Mouse (Mus musculus) heart, adult 18-20 months (tissue): ENCODE measurements around the gene Med27. TPM values are rescaled to one million over a fixed set of nuclear protein-coding genes. Genes with fewer than 3 reads are reported as not detected.

Experiments
- DNase-seq, 2 experiments: peaks; one replicate each; pipeline ENCODE4 v3.0.0; 2021 to 2022; ENCODE audit warnings: mixed read lengths in 1 of 2
- long read RNA-seq, 2 experiments: library from polyadenylated mRNA; stranded (forward); transcript quantifications; one replicate each; pipeline ENCODE4 v2.0.0; 2021
- total RNA-seq, 2 experiments: library from RNA; stranded (reverse); gene quantifications; 2 replicates each; pipeline ENCODE4 v1.2.3; 2021

Med27 gene
- total RNA-seq = 10 to 100 TPM; 15.0 to 15.3 TPM
- long read RNA-seq, experiment 1, transcript Med27-201 (8 exons, 1,254 nt) = major isoform, 9 of 13 reads
- long read RNA-seq, experiment 1, partial matches to known transcripts = 1 of 13 reads
- long read RNA-seq, experiment 1, other reads (novel, unspliced or antisense) = 2 of 13 reads
- long read RNA-seq, experiment 2, transcript Med27-201 (8 exons, 1,254 nt) = major isoform, 5 of 5 reads
- long read RNA-seq, experiment 2, partial matches to known transcripts = 0 of 5 reads
- long read RNA-seq, experiment 2, other reads (novel, unspliced or antisense) = 0 of 5 reads

- peak; percentile 97 to 99 for DNase-seq
These were observed at the start of gene Med27 for GRCm38 (mm10) chr2:29346629-29347271. Gene Med27, plus strand, starts transcription at chr2:29346819.

GRCm38 (mm10) chr2:29309966-29310365 is 36.7 kb upstream of the Med27 start:
- DNase-seq = peak in 1 of 2 experiments; percentile 29

- no peak for DNase-seq
These were observed 34.6 kb upstream of the Med27 start for GRCm38 (mm10) chr2:29312058-29312457.

GRCm38 (mm10) chr2:29317906-29318470 is 28.6 kb upstream of the Med27 start:
- no peak for DNase-seq

- no peak for DNase-seq
These were observed 28.0 kb upstream of the Med27 start for GRCm38 (mm10) chr2:29318596-29318995.

- DNase-seq = no peak
These were observed 26.3 kb upstream of the Med27 start for GRCm38 (mm10) chr2:29320229-29320751.

GRCm38 (mm10) chr2:29320780-29321179 is 25.8 kb upstream of the Med27 start:
- no peak for DNase-seq

GRCm38 (mm10) chr2:29324456-29324855 is 22.2 kb upstream of the Med27 start:
- no peak for DNase-seq

GRCm38 (mm10) chr2:29330471-29330870 is 16.1 kb upstream of the Med27 start:
- DNase-seq = no peak

- no peak for DNase-seq
These were observed 8.2 kb upstream of the Med27 start for GRCm38 (mm10) chr2:29338396-29338795.

- DNase-seq = peak; percentile 35 to 54
These were observed 12.2 kb downstream of the Med27 start for GRCm38 (mm10) chr2:29358696-29359375.

- DNase-seq = no peak
These were observed 14.3 kb downstream of the Med27 start for GRCm38 (mm10) chr2:29360956-29361355.

- DNase-seq = peak in 1 of 2 experiments; percentile 10
These were observed 18.5 kb downstream of the Med27 start for GRCm38 (mm10) chr2:29365000-29365695.

- DNase-seq = no peak
These were observed 22.1 kb downstream of the Med27 start for GRCm38 (mm10) chr2:29368730-29369129.

- no peak for DNase-seq
These were observed 25.6 kb downstream of the Med27 start for GRCm38 (mm10) chr2:29372176-29372575.

- no peak for DNase-seq
These were observed 35.1 kb downstream of the Med27 start for GRCm38 (mm10) chr2:29381683-29382082.

- DNase-seq = no peak
These were observed 36.0 kb downstream of the Med27 start for GRCm38 (mm10) chr2:29382583-29382982.

GRCm38 (mm10) chr2:29383133-29383532 is 36.5 kb downstream of the Med27 start:
- DNase-seq = no peak

- DNase-seq = no peak
These were observed 38.8 kb downstream of the Med27 start for GRCm38 (mm10) chr2:29385405-29385804.

- DNase-seq = no peak
These were observed 40.6 kb downstream of the Med27 start for GRCm38 (mm10) chr2:29387268-29387667.

GRCm38 (mm10) chr2:29388937-29389336 is 42.3 kb downstream of the Med27 start:
- no peak for DNase-seq

- no peak for DNase-seq
These were observed 44.5 kb downstream of the Med27 start for GRCm38 (mm10) chr2:29391086-29391485.
